Mouse (Mus musculus) ovary, postnatal 36 days (tissue): ENCODE measurements around the gene Ky.

Experiments used
- DNase-seq: peaks from one replicate; pipeline ENCODE4 v3.0.0; 2022; ENCODE audit warnings: low spot score, mixed read lengths

The Ky gene

GRCm38 (mm10) chr9:102505700-102506585 is at the start of gene Ky:
Ky (plus strand) TSS chr9:102505750.
- peak; percentile 14 for DNase-seq

DNA sequence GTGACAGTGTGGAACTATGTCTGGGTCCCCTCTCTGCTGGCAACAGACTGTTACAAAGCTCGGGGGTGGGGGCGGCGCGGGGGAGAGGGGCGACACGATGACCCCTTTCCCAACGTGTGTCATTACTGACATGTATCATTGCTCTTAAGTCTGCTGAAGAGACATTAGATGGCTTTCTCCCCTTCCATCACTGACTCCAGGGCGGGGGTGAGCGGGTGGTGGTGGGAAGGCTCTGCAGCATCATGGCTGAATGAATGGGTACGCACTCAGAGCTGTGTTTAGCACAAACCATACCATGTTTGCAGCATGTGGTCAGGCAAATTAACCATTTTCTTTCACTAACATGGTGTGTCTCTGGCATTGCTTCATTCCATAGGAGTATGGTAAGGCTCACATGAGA is 43.3 kb upstream of the Ky start:
- no peak for DNase-seq

GRCm38 (mm10) chr9:102465044-102465443 is 40.5 kb upstream of the Ky start:
- DNase-seq: no peak

DNA sequence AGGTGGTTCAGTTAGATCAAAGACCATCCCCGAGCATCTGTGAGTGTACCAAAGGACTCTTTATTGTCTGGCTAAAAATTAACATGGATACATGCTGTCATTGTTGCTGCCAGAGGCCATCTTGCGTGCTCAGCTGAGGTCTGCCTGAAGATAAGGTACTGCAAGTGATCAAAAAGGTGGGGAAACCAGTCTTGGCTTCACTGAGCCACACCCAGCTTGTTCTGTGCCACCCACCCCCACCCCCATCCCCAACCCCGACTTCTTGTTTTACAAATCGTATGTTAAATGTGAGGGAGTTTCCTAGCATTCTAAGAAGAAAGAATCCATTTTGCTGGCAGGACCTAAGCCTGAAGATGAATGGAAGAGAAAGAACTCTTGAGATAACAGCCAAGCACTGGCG is 39.8 kb upstream of the Ky start:
- no peak for DNase-seq

DNA sequence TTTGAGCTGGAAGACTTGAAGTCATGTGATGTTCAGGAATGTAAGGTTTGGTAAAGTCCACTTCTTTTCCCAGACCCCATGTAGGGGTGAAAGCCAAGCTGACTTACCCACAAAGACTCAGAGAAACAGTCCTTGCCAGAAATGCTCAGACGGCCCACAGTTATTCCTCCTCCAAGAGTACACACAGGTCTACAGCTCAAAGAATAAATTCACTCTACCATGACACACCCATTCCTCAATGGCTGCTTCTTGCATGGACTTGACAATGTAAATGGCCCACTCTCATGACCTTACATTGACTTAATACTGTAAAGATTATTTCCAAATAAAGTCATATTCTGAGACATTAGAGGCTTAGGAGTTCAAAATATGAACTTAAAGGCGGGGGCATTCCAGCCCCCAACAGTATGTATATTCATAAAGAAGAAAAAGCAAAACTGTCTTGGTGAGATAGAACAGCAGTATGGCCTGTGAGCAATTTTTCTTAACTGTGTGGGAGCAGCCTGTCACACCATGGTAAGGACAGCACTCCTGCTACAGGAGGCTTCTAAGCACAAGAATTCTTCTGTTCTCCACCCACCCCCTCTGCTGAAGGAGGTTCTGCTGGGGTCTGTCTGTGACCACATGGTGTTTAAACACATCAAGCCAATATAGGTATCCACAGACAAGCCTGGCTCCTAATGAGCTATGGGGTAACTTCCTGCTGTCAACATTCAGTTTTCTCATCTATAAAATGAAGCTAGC is 35.3 kb upstream of the Ky start:
- DNase-seq: no peak

- DNase-seq: no peak
Observed at GRCm38 (mm10) chr9:102477767-102478450, 27.6 kb upstream of the Ky start.

DNA sequence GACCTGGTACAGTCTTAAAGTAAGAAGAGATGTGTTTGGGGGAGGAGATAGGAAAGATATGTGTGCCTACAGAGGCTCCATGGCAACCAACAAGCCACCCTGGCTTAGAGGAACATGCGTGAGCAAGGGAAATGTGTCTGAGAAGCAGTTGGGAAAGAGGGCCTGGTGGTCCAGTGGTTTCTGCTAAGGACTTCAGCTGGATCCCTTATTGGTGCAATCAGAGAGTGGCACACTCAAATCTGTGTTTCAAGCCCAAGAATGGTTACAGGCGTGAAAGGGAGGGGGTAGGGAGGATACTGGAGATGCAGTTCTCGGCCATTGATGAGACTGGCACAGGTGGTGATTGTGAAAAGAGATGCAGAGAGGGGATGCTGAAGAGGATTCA is 27.1 kb upstream of the Ky start:
- no peak for DNase-seq

GRCm38 (mm10) chr9:102479022-102479421 is 26.5 kb upstream of the Ky start:
- no peak for DNase-seq

- no peak for DNase-seq
Observed at GRCm38 (mm10) chr9:102492031-102492795, 13.3 kb upstream of the Ky start.

- no peak for DNase-seq
Observed at GRCm38 (mm10) chr9:102493044-102493443, 12.5 kb upstream of the Ky start.

- no peak for DNase-seq
Observed at GRCm38 (mm10) chr9:102493916-102494315, 11.6 kb upstream of the Ky start.

DNA sequence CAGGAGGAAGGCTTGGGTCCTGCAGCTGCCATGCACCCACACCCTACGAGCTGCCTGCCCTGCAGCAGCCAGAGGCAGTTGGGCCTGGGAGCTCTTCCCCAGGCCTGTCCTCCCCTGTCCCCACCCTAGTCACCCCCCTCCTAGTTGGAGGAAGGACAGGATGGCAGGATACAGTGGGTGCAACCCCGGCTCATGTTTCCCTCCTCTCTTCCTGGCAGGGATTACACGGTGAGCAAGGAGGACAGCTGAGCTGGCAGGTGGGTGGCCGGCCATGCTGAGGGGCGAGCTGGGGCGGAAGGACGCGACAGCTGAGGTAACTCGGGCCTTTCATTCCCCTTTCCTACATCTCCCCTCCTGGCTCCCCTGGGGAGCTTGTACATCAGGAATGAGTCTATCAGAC is 11.1 kb upstream of the Ky start:
- no peak for DNase-seq

- no peak for DNase-seq
Observed at GRCm38 (mm10) chr9:102495266-102495665, 10.3 kb upstream of the Ky start.

- no peak for DNase-seq
Observed at GRCm38 (mm10) chr9:102496481-102497041, 9.0 kb upstream of the Ky start.

DNA sequence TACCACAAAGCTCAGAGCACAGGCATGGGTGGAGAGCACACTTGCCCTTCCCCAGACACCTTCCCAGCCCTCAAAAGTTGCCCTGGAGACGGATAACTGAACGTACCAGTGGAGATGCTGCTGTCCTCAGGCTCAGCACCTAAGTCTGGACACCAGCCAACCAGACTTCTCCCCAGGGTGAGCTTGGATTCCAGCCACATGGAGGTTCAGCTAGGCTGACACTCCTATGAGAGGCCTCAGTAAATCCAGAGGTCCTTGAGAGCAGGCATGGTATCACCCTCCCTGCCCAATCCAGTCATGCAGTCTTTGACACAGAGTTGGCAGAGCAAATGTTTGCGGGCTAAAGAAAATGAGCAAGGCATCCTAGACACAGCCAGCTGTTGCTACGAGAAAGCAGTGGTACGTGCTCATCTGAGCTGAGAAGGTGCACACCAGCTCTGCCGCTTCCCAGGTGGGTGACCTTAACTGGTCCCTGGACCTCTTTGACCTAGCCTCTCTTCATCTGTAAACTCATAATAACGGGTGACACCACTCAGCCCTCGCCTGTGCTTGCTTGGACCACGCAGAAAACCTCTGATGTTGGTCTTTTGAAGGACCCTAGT is 8.4 kb upstream of the Ky start:
- no peak for DNase-seq

DNA sequence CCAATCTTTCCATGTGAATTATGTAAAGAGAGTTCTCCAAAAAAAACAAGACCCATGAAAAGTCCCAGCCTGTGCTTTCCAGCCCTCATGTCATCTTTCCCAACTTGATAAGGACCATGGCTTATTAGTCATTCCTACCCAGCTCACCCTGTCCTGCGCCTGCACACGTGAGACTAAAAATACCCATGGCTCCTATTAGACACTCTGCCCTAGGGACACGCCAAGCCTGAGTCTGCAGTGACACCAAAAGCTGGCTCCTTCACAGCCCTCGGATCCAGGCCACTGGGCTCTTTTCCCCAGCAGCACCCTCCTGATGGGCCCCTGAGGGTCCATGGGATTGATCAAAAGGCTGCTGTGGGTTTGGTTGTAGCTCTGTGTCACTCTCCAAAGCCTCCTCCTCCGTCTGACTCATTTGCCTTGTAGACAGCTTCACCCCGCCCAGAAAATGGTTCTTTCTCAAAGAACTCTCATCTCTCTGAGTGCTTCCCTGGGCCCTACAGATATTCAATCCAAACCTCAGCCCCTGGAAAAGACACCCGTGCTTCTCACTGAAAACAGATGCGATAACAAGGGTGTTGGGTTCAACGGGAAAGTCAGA is 7.6 kb upstream of the Ky start:
- no peak for DNase-seq

DNA sequence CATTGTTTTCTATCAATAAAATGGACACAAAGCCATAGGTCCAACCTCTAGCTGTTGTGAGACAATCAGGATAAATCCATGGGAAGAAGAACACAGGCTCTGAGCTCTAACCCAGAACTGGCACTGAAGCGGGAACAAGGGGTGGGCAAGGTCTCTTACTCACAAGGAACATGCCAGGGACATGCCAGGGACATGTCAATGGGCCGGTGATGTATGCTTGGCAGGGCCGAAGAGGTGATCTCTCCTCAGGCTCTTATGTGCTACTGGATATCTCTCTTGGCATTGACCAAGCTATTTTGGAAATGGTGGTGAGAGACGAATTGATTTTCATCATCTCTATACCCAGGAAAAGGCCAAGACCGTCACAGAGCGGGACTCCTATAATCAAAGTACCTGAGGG is 6.8 kb upstream of the Ky start:
- no peak for DNase-seq

DNA sequence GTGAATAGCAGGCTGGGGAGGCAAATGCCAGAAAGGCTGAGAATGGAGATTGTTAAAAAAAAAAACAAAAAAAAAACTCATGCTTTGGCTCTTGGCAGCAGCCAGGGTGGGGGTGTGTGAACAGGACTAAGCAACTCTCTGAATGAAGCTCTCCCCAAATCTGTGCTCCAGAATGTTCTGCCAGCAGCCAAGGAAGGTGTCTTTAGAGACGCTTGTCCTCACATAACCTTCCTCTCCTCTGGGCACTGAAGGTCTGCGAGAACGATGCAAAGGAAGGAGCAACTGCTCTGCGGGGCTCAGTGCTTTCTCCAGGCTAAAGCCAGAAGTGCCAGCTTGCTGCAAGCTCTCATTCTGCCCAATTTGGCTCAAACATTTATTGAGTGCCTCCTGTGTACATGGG is 6.3 kb upstream of the Ky start:
- no peak for DNase-seq

- DNase-seq: no peak
Observed at GRCm38 (mm10) chr9:102499746-102500145, 5.8 kb upstream of the Ky start.

DNA sequence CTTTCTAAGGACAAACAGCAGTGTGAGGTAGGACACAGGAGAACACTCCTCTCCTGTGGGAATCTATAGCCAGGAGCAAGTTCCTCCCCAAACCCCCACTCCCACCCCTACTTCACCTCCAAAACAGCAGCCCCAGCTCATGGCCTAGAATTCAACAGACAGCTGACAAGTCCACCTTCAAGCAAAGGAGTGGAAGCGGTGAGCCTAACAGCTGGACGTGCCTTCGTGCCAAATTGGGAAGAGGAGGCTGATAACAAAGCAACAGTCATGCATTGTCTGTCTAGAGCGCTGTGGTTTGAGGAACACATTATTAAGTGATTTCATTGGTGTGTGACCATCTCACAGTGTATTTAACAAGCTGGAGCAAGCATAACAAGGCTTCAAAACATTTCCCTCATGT is 4.4 kb upstream of the Ky start:
- no peak for DNase-seq
